In the genomic region with DNA sequence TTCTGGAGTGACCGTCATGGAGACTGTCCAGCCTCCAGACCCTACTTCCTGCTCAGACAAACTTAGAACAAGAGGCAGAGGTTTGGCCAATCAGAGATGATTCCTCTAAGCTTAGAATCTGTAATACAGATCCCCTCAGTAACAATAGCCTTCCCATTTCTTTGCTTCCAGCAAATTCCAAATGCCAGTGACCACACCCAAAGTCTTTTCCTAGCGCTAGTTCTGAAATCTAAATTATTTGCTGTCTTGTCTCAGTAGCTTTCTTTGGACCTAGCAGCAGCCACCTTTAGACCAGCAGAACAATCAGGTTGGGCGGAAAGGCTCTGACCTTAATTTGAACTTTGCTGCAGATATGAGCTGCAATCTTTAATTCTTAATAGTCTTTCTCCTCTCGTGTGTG, we compare ENCODE assay signal across 19 mouse cellular contexts. TPM values are rescaled to one million over a fixed set of nuclear protein-coding genes. Genes with fewer than 3 reads are reported as not detected.
DNase-seq lines count a peak whose midpoint lies in the region; ATAC-seq lines count a peak whose summit lies in the region.
"Had no signal": no experiment of that assay in that cellular context is flagged by ENCODE, and none has a peak within 500 bp of the region (broad histone marks: within the 10 kb centered on the region; RNA-seq: fewer than 3 reads in every experiment).

No protein-coding gene starts in this region.

- H3K4me2 ChIP-seq in forebrain, embryonic 11.5 days (ENCODE audit: low read depth, low read length, severe bottlenecking), result no peak overlapping the region
- no peak overlapping the region for H3K4me2 ChIP-seq in kidney, embryonic 14.5 days (replicated peaks; ENCODE audit: low read depth, low read length)
- no peak overlapping the region for H3K4me2 ChIP-seq in heart, embryonic 15.5 days
- H3K4me2 ChIP-seq: limb, embryonic 12.5 days had no signal

- no peaks in the 10 kb centered on the region for H3K36me3 ChIP-seq in forebrain, embryonic 11.5 days (ENCODE audit: control insufficient read depth, insufficient read depth, low read length)
- no peaks in the 10 kb centered on the region for H3K36me3 ChIP-seq in forebrain, embryonic 10.5 days (replicated peaks)
- no peaks in the 10 kb centered on the region for H3K36me3 ChIP-seq in kidney, embryonic 14.5 days (ENCODE audit: control insufficient read depth, insufficient read depth, low read length)
- H3K36me3 ChIP-seq in heart, embryonic 15.5 days, result no peaks in the 10 kb centered on the region
- H3K36me3 ChIP-seq: embryonic facial prominence, embryonic 13.5 days; limb, embryonic 12.5 days had no signal

- ATAC-seq in forebrain, embryonic 11.5 days (replicated peaks; ENCODE audit: low FRiP score), result no peak
- no peak for ATAC-seq in kidney, embryonic 14.5 days (ENCODE audit: low FRiP score, low TSS enrichment)
- ATAC-seq in heart, embryonic 15.5 days (replicated peaks; ENCODE audit: insufficient number of reproducible peaks, insufficient read depth, low FRiP score, low read depth), result no peak
- ATAC-seq: activated CD4-positive, CD25-positive, alpha-beta regulatory T cell, adult 4 months; hindbrain, embryonic 16.5 days had no signal

- no peak overlapping the region for H3K27ac ChIP-seq in forebrain, embryonic 11.5 days (ENCODE audit: low read depth, low read length)
- H3K27ac ChIP-seq in forebrain, embryonic 10.5 days, result no peak overlapping the region
- peak overlapping the region; percentile 37; the same call in 1 of the 2 replicates for H3K27ac ChIP-seq in kidney, embryonic 14.5 days (ENCODE audit: low read depth, low read length)
- peak overlapping the region; percentile 50 for H3K27ac ChIP-seq in heart, embryonic 15.5 days
- H3K27ac ChIP-seq: left cerebral cortex, adult 2 months; liver, embryonic 14.5 days had no signal

- no peak overlapping the region for H3K4me3 ChIP-seq in forebrain, embryonic 11.5 days (ENCODE audit: low read depth, low read length)
- no peak overlapping the region for H3K4me3 ChIP-seq in forebrain, embryonic 10.5 days
- H3K4me3 ChIP-seq in kidney, embryonic 14.5 days (ENCODE audit: low read length), result no peak overlapping the region
- no peak overlapping the region for H3K4me3 ChIP-seq in heart, embryonic 15.5 days
- H3K4me3 ChIP-seq: embryonic facial prominence, embryonic 13.5 days; left cerebral cortex, adult 2 months; limb, embryonic 12.5 days had no signal

- DNase-seq in forebrain, embryonic 11.5 days (ENCODE audit: low spot score), result peak; percentile 22
- no peak for DNase-seq in forebrain, embryonic 10.5 days (ENCODE audit: extremely low spot score, low spot score)
- DNase-seq in kidney, postnatal 10 days, result no peak
- peak; percentile 30 for DNase-seq in ES-CJ7 (ENCODE audit: low read depth, low spot score)
- DNase-seq in T-cell, adult 2 months (ENCODE audit: low spot score), result no peak
- DNase-seq in layer of hippocampus, adult 11-12 months (ENCODE audit: low spot score), result no peak
- DNase-seq: adrenal gland, postnatal 14 days; cerebellum, adult 18-20 months; cerebellum, postnatal 36 days; kidney, adult 11 months; lung, postnatal 14 days had no signal

- H3K9me3 ChIP-seq in forebrain, embryonic 11.5 days (ENCODE audit: control insufficient read depth, low read length), result no peaks in the 10 kb centered on the region
- H3K9me3 ChIP-seq in forebrain, embryonic 10.5 days, result no peaks in the 10 kb centered on the region
- H3K9me3 ChIP-seq in kidney, embryonic 14.5 days (ENCODE audit: control insufficient read depth, low read length), result no peaks in the 10 kb centered on the region
- no peaks in the 10 kb centered on the region for H3K9me3 ChIP-seq in heart, embryonic 15.5 days (replicated peaks)
- H3K9me3 ChIP-seq: embryonic facial prominence, embryonic 13.5 days; limb, embryonic 12.5 days had no signal

- H3K27me3 ChIP-seq in forebrain, embryonic 11.5 days (ENCODE audit: control insufficient read depth, insufficient read depth, low read length), result no peaks in the 10 kb centered on the region
- no peaks in the 10 kb centered on the region for H3K27me3 ChIP-seq in forebrain, embryonic 10.5 days (ENCODE audit: poor library complexity, severe bottlenecking)
- no peaks in the 10 kb centered on the region for H3K27me3 ChIP-seq in kidney, embryonic 14.5 days (ENCODE audit: control insufficient read depth, insufficient read depth, low read length)
- H3K27me3 ChIP-seq in heart, embryonic 15.5 days, result no peaks in the 10 kb centered on the region
- H3K27me3 ChIP-seq: embryonic facial prominence, embryonic 13.5 days; limb, embryonic 12.5 days had no signal

- WGBS in forebrain, embryonic 11.5 days, result 85% methylated on average over 4 of the region's 4 CpGs
- 82% methylated on average over 4 of the region's 4 CpGs for WGBS in forebrain, embryonic 10.5 days
- WGBS in kidney, embryonic 14.5 days, result 50% methylated on average over 4 of the region's 4 CpGs
- 19% methylated on average over 4 of the region's 4 CpGs for WGBS in heart, embryonic 15.5 days

- H3K9ac ChIP-seq in forebrain, embryonic 11.5 days (ENCODE audit: low read length), result no peak overlapping the region
- no peak overlapping the region for H3K9ac ChIP-seq in kidney, embryonic 14.5 days (ENCODE audit: low read depth, low read length)
- H3K9ac ChIP-seq in heart, embryonic 15.5 days, result no peak overlapping the region
- H3K9ac ChIP-seq: embryonic facial prominence, embryonic 13.5 days; limb, embryonic 12.5 days; liver, embryonic 14.5 days had no signal

- no peaks in the 10 kb centered on the region for H3K4me1 ChIP-seq in forebrain, embryonic 11.5 days (replicated peaks; ENCODE audit: control insufficient read depth, insufficient read depth, low read length)
- peaks cover 30% of the 10 kb centered on the region for H3K4me1 ChIP-seq in forebrain, embryonic 10.5 days
- peaks cover 32% of the 10 kb centered on the region for H3K4me1 ChIP-seq in kidney, embryonic 14.5 days (ENCODE audit: control insufficient read depth, insufficient read depth, low read length)
- peaks cover 29% of the 10 kb centered on the region for H3K4me1 ChIP-seq in heart, embryonic 15.5 days (replicated peaks)

RNA-seq across cellular contexts. Expression of gene Xpnpep1, which starts 30.9 kb away (rescaled TPM):
- 150 and 168 TPM in 2 replicates for polyA plus RNA-seq in forebrain, embryonic 11.5 days (2014; fragmentation: Nextera tagmentation; extraction: Ambion mirVana)
- polyA plus RNA-seq in forebrain, embryonic 10.5 days (2016; fragmentation: Nextera tagmentation; extraction: Ambion mirVana), result 156 TPM in 2 replicates
- 153 and 164 TPM in 2 replicates for polyA plus RNA-seq in kidney, embryonic 14.5 days (2014; fragmentation: Nextera tagmentation; extraction: Ambion mirVana)
- polyA plus RNA-seq in heart, embryonic 15.5 days (2015; fragmentation: Nextera tagmentation; extraction: Ambion mirVana), result 128 and 135 TPM in 2 replicates

Comparison
In these comparisons a context has a peak if more than half of its experiments do, and no peak if none do; other contexts are left out.
1. DNase-seq: peak in forebrain, embryonic 11.5 days (single experiment) and ES-CJ7 (single experiment); none in forebrain, embryonic 10.5 days (single experiment), kidney, postnatal 10 days (single experiment), T-cell, adult 2 months (single experiment) and layer of hippocampus, adult 11-12 months (single experiment).
2. H3K27ac ChIP-seq: peak in kidney, embryonic 14.5 days (single experiment) and heart, embryonic 15.5 days (single experiment); none in forebrain, embryonic 11.5 days (single experiment) and forebrain, embryonic 10.5 days (single experiment).